Mouse (Mus musculus): ENCODE data around the gene Tm4sf20.

Tm4sf20 gene

DNA sequence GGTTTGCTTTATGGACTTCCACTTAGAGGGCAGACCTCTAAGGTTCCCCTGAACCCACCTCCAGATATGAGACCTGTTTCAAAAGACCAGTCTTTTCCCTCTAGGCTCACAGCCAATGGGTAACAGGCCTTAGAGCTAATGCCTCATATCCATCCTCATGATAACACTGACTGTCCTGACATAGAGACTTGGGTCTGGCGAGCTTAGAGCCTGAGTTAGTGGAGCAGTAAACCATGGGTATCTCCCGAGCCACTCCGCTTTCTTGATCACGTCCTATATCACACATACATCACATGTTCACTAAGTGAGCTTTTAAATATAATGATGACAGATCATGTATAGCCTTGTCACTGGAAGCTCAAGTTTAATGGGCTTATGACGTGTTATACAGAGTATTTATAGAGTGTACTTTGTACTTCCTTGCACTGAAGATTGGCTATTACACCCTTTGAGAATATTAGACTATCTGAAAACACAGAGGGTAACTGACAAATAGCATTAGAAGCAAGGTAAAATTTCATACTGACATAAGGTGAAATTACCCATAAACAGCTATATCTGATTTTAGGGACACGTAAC is 11.2 kb upstream of the Tm4sf20 start:
- DNase-seq (ENCODE audit: low spot score in 2 of 2): no peak

DNA sequence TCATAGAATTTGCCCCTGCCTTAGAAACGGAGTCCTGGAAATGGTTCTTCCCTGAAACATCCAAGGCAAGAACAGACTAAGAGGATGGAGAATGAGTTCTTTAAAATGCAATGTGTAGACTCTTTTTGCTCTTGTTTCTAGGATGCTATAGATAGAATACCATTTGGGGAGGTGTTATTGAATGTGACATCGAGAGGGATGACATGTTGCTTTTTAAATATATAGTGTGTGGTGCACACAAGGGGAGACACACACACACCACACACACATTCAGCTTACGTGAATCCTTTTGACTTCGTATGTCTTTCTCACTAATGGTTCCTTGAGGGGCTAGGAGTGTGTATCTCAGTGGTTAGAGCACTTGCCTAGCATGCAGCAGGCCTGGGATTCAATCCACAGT is 7.0 kb upstream of the Tm4sf20 start:
- DNase-seq (ENCODE audit: low spot score in 2 of 2): no peak

DNA sequence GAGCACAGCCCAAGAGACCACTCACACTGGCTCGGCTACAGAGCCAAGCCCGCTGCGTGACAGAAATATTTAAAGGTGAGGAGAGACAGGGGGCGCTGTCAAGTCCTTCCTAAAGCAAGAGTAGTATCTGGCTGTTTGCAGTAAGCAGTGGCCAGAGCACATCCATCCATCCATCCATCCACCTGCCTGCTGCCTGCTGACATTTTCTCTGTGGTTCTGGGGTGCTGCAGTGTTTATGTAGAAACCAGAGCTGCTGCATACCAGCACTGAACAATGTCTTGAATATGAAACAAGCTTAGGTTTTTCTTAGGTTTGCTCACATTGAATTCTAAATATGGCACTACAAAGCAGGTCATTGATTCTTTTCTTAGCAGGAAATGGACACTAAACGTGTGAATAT is 4.9 kb upstream of the Tm4sf20 start:
- DNase-seq (ENCODE audit: low spot score in 2 of 2): no peak

DNA sequence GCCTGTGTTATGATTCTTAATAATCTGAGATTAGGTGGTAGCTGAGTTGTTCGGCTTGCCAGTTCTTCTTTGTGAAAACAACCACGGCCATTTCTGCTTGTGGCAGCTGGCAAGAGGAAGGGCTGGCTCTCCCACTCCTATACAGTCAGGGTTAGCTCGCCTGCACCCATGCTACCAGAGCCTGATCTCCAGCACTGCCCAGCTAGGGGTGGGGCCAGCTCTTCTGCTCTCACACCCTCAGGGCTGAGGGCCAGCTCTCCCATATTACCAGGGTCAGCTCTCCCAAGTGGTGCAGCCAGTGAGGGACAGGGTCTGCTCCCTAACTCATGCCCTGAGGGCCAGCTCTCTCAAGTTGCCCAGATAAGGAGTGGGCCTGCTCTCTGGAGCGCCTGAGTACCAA is 4.2 kb upstream of the Tm4sf20 start:
- no peak for DNase-seq (ENCODE audit: low spot score in 2 of 2)

DNA sequence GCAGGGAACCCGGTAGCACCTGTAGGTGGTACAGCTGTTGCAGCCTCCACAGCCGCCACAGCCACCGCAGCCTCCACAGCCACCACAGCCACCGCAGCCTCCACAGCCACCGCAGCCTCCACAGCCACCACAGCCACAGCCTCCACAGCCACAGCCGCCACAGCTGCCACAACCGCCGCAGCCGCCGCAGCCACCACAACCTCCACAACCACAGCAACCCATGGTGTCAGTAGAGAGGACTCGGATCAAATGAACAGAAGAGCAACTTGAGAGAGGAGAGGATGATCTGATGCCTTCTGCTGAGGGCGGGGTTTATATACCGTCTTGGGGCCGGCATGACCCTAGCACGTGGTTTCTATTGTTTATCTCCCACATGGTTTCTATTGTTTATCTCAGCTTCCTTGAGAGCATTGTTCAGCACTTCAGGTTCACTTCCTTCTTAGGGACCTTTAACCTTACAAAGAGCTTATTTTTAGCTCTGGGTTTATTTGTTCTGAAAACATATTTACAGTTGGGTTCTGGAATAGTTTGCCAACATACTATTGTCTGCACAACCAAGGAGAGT is 2.8 kb upstream of the Tm4sf20 start, which contains the start of gene Gm47791:
Gene Gm47791 (minus strand): TSS at position 222 of the 565 bp plus-strand sequence.
- DNase-seq (ENCODE audit: low spot score in 2 of 2): no peak

DNA sequence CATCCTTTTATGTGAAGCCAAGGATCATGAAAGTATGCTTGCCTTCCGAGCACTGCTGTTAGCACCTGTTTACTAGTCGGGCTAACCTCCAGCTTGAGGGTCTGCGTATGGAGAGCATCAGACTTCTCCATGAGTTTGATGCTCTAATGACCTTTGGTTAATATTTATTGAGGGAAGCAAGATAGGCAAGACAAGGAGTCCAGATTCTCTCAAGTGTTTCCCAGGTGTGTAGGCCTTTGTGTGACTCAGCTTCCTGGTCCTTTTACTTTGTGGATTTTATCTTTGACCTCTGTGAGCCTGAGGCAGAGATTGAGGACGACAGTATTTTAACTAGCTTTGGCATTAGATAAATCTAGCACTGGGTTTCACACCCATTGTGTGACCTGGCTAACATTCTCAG is 1.6 kb downstream of the Tm4sf20 start:
- no peak for DNase-seq (ENCODE audit: low spot score in 2 of 2)

DNA sequence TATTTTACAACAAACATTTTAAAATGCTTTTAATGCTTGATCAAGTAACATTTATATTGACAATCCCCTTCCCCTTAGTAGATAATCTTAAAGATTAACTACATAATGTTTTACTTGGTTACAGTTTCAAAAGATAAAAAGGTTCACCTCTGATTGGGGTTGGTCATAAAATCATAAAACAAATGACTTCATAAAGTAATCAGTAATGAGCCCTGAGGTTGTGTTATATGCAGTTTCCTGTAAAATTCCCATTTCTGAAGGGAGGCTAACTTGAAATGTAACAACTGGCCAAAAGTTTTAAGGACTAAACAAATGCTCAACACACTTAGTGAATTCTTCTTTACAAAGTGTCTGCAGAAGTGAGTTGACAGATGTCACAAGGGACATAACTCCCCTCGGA is 2.0 kb downstream of the Tm4sf20 start:
- DNase-seq (ENCODE audit: low spot score in 2 of 2): no peak

DNA sequence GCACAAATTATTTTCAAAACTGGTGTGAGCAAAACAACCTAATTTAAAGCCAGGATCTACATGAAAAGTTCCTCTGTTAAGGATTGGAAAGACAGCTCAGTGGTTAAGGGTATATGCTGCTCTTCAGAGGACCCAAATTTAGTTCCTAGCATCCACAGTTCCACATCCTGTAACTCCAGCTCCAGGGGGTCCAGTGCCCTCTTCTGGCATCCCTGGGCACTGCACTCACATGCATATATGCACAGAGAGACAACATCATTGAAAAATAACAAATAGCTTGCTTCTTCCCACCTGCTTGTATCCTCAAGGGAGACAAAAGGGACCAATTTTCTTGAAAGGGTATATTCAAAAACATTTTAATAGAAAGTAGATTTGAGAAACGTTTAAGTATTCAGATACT is 6.0 kb downstream of the Tm4sf20 start:
- no peak for DNase-seq (ENCODE audit: low spot score in 2 of 2)

DNA sequence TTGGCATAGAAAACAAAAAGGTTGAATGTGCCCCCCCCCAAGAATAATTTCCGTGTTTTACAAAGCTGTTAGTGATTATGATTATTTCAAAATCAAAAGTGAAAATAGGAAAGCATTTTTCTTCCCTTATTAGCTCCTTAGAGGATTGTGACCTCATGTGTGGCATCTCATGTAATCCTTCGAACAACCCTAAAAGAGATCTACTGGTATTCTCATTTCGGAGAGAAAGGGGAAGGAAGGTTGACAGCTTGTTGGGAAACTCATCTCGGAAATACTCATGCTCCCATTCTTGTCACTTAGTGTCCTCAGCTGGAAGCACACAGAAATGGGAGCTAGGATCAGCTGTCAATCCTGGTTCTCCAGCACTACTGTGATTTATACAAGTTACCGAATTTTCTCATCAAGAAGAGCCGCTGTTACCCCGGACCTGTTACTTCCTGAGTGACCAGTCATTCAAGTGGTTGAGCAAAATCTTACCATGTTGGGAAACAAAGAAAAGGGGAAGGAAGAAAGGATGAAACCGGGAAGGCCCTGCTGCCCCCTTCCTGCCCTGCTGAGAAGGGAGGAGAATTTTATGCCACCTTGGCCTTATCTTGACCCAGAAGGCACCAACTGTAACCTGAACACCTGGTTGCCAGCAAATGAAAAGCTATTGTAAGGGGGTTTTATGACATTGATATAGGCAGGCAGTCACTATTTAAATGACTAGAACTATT is 6.6 kb downstream of the Tm4sf20 start:
- no peak for DNase-seq (ENCODE audit: low spot score in 2 of 2)

DNA sequence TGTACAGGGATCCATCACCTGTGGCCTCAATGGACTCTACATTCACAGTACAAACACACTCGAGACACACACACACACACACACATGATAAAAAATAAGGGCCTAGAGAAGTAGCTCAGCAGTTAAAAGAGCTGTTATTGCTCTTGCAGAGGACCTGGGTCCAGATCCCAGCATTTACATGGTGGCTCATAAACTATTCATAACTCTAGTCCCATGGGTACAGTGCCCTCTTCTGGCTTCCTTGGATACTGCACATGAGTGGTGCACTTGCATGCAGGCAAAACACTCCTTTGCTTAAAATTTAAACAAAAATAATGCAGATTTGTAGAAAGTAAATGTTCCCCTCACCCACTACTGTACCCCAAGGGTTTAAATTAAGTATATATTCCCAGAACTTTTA is 8.7 kb downstream of the Tm4sf20 start:
- DNase-seq (ENCODE audit: low spot score in 2 of 2): no peak

DNA sequence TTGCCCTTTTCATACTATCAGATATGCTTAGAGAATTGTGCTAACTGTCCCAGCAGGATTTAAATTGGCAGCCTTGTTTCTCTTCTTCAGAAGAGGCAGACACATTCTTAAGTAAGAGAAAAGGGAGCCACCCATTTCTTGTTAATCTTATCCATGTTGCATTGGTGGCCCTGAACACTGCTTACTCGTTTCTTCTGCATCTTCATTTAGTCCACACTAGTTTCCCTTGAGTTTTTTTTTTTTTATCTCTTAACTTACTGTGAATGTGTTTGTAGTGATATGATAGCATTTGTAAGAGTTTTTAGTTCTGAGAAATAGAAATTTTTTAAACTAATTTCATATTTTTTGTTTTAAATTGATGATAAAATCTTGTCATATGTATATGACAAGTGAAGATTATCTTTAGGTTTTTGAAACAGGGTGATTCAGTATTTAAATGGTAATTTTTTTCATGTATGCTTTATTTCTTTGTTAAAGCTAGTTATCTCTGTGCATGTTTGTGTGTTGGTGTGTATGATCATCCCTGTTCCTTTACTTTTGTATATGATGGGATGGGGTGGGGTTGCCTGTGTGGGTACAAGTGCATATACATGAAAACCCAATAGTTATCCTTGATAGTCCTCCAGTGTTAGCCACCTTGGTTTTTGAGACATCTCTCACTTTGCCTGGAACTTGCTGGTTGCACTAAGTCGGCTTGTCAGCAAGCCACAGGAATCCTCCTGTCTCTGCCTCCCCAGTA is 20.4 kb downstream of the Tm4sf20 start:
- no peak for DNase-seq (ENCODE audit: low spot score in 2 of 2)

DNA sequence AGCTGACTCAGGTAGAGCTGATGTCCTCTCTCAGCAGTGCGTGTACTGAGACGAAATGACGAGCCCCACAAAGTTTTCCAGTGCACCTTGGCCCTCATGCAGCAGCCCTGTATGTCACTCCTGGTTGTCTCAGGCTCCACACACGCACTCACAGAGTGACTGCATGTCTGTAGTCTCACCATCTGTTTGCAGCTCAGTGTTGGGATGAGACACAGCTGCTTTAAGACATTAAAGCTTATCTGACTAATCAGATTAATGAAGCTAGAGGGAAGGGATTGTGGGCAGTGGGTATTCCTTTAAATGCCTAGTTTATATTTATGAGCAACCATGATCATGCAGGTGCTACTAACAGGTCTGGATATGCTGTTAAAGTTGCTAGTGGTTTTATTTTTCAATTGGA is 21.9 kb downstream of the Tm4sf20 start:
- no peak for DNase-seq (ENCODE audit: low spot score in 2 of 2)

DNA sequence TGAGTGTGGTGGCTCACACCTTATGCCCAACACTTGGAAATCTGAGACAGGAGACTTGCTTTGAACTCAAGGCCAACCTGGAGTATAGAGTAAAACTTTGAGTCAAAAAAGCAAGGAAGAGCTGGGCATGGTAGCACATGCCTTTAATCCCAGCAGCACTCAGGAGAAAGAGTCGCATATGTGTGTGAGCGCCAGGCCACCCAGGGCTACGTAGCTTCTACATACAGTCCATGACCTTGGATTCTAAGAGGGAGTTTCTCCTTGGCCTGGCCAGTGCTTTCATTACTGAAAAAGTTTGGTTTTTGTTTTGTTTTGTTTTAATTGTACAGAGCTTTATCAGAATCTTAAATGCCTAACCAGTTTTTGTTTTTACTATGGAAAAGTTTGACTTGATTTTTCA is 24.3 kb downstream of the Tm4sf20 start:
- DNase-seq (ENCODE audit: low spot score in 2 of 2): no peak

DNA sequence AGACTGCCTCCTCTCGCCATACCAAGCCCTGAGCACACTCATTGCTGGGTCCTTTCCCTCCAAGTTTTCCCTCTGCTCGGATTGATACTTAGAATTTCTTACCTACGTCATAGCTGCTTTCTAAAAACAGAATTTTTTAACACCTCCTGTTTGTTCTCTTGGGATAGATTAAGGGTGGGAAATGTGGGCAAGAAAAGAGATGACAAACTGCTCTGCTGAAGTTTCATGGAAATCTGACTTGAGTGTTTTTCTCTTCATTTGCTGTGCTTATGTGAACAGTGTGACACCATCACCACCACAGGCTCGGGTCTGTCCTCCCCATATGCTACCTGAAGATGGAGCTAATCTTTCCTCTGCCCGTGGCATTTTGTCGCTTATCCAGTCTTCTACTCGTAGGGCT is 26.7 kb downstream of the Tm4sf20 start:
- no peak for DNase-seq (ENCODE audit: low spot score in 2 of 2)

DNA sequence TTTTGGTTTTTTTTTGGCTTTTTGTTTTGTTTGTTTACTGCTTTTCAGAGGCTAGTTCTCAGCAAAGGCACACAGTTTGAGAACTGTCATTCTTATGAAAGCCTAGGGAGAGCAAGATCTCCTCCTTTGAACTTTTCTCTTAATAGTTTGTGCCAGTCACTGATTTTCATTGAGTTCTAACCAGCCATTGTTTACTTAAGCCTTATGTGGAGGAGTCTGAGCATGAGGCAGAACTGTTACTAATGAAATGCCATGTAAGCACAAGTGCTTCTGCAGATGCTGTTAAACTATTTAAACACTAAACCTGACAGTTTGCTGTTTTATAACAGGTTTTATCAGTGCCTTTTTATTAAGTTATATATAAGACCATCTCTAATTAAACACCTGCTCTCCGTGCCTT is 30.2 kb downstream of the Tm4sf20 start:
- no peak for DNase-seq (ENCODE audit: low spot score in 2 of 2)

DNA sequence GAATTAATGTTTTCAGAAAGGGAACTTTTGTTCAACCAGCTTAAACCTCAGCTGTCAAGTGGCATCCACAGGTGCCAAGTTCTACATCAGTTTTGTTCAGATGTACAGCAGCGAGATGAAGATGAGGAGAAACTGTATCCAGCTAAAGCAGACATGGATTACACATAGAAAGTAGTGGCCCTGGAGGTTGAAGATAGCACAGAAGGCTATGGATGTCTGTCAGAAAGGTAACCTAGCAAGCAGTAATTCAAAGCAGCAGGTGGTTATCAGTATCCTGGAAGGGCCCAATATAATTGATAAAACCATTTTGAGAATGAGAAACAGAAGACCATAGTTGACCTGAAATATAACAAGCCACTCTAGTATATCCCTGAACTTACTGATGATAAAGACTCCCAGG is 34.9 kb downstream of the Tm4sf20 start:
- DNase-seq (ENCODE audit: low spot score in 2 of 2): no peak

DNA sequence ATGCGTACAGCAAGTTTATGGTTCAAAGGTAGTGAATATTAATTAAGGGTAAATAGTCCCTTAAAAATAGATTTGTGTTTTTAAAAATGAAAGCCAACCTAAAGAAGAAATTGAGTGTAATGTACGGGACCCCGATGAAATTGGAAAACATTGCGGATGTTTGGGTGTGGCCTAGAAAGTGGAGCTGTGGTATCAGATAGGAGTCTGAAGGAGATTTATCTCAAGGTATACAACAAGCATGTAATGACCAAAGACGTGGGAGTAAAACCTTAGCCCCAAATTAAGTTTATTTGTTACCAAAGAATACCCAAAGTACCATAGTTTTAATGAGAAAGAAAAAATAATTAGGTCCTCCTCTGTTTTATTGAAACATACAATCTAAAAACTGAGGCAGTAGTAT is 41.8 kb downstream of the Tm4sf20 start:
- DNase-seq (ENCODE audit: low spot score in 2 of 2): no peak

DNA sequence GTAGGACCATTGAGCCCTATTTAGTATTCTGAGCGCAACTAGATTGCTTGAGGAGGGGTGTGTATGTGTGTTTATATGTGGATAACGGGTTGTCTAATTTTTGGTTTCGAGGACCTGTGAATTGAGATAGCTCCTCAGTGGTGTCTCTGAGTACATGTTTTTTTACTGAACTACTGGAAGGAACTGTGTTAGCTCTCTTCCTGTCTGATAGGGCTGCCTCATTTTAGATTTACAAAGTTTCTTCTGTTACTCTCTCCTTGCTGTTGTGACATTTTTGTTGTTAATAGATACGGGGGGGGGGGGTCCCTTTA is 42.4 kb downstream of the Tm4sf20 start:
- DNase-seq (ENCODE audit: low spot score in 2 of 2): no peak

DNA sequence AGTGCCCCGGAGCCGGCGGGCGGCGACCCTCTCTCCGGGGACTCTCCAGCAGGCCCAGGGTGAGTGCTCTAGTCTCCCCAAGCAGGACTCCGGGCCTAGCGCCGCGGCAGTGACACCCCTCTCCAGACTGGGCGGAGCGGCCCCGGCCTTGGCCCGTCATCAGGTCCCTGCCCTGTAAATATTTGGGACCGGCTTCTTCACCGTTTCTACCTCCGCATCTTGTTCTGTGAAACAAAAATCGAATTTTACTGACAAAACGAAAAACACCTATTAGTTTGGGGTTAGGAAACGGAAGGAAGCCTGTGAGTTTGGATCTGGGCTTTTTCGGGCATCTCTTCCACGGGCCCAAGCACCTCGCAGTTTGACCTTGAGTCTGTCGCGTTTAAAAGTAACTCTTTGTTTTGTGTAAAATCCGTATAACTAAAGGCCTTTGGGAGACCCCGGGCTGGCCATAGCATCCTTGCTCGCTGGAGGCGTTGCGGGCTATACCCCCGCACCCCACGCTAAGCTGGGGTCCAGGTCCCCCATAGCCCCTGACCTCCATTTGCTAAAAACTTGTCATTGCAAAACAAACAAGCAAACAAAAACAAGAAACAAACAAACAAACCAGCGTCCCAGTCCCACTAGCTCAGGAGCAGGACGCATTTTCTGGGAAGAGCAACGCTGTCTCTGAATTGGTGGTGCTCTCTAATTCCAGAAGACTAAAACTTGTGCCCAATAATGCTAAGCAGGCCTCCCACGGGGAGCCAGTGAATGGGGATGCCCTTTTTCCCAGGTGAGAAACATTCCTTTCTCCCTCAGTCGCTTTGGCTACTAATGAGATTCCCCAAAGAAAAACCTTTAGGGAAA is 43.0 kb downstream of the Tm4sf20 start:
- DNase-seq (ENCODE audit: low spot score in 2 of 2): peak in 1 of 2 experiments; percentile 5

DNA sequence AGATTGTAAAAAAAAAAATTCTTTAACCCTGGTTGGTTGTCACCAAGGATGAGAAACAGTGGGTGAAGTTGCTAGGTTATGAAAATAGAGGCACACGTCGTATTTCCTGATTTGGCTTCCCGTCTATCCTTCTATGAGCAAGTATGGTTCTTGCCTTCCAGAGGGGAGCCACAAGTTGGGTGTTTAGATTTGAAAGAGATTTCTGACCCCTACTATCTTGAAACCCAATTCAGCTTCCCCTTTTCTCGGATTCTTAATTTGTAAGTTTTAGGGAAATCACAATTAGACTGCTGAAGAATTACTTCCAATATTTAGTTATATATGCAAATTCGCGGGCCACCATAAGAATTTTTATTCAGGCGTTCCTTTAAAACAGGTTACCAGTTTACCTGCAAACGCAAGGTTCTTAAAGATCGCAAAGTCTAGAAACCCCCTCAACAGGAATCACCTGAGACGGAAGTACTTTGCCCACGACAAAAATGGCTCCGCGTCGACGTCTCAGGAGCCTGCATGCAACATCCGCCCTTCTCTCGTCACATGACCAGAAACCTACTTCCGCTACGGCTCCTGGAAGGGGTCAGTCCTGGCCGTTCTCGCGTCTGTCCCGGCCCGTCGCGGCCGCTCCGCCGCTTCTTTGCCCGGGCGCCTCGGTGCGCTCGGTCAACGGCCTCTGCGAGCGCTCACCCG is 43.8 kb downstream of the Tm4sf20 start, which contains the start of gene Mff:
Gene Mff (plus strand): TSS at position 552 of the 687 bp plus-strand sequence.
- DNase-seq (ENCODE audit: low spot score in 2 of 2): peak; percentile 75 to 92

DNA sequence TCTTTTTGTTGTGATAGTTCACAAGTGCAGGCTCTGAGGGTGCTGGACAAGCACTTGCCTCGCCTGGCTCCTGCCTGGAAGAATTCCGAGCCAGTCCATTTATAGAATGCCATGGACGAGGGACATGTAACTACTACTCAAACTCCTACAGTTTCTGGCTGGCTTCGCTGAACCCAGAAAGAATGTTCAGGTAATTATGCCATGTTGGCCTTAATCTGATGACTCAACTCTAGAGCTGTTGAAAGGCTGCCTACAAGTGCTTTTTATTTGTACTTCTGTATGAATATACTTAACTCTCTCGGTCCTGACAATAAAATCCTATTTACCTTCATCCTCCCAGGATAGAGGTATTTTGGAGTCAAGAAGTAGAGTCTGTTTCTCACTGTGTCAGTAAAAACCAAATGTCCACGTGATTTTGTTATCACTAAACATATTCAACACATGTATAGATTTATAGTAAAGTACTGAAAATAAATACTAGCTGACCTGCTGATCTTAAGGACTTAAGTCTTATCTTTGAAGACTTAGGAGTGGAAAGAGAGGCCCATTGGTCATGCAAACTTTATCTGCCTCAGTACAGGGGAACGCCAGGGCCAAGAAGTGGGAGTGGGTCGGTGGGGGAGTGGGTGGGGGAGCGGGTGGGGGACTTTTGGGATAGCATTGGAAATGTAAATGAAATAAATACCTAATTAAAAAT is 50.3 kb downstream of the Tm4sf20 start:
- DNase-seq (ENCODE audit: low spot score in 2 of 2): no peak

Data from cerebellum, postnatal 4 days (tissue).